Mouse (Mus musculus) embryonic facial prominence, embryonic 13.5 days (tissue): ENCODE data around the gene Cnot1. TPM values are rescaled to one million over a fixed set of nuclear protein-coding genes. Genes with fewer than 3 reads are reported as not detected.

Experiments
- ATAC-seq: fragments of 200-750 bp; cut with Nextera tagmentation; 2 replicates; pipeline ENCODE4 v1.8.0; 2017; ENCODE audit warnings: low read depth; ENCODE audit not compliant: insufficient number of reproducible peaks, insufficient read depth, low FRiP score, low TSS enrichment
- H3K27ac ChIP-seq: fragments of 300-500 bp; sonication (generic); 2 replicates; pipeline ENCODE4 v1.5.1; 2015; ENCODE audit warnings: moderate library complexity, mild to moderate bottlenecking, inconsistent platforms
- H3K27me3 ChIP-seq: fragments of 300-500 bp; sonication (generic); 2 replicates; pipeline ENCODE4 v1.6.1; 2015; ENCODE audit warnings: mild to moderate bottlenecking, inconsistent platforms
- H3K36me3 ChIP-seq: fragments of 300-500 bp; sonication (generic); 2 replicates; pipeline ENCODE4 v1.6.1; 2015; ENCODE audit warnings: mild to moderate bottlenecking, inconsistent platforms
- H3K4me1 ChIP-seq: fragments of 300-500 bp; sonication (generic); 2 replicates; pipeline ENCODE4 v1.6.1; 2015; ENCODE audit warnings: inconsistent platforms
- H3K4me2 ChIP-seq: fragments of 300-500 bp; sonication (generic); 2 replicates; pipeline ENCODE4 v1.6.1; 2015; ENCODE audit warnings: moderate library complexity, mild to moderate bottlenecking, inconsistent platforms
- H3K4me3 ChIP-seq: fragments of 300-500 bp; sonication (generic); 2 replicates; pipeline ENCODE4 v1.5.1; 2015; ENCODE audit warnings: mild to moderate bottlenecking, inconsistent platforms
- H3K9ac ChIP-seq: fragments of 300-500 bp; sonication (generic); 2 replicates; pipeline ENCODE4 v1.6.1; 2015; ENCODE audit warnings: mild to moderate bottlenecking, inconsistent platforms
- H3K9me3 ChIP-seq: fragments of 300-500 bp; sonication (generic); 2 replicates; pipeline ENCODE4 v1.6.1; 2016; ENCODE audit warnings: inconsistent platforms
- WGBS: fragments of 180-500 bp; shearing (Covaris S2); methylation state at CpG from one replicate; pipeline ENCODE4 v1.1.7; 2015; ENCODE audit warnings: mixed read lengths; 5-methylcytosine and 5-hydroxymethylcytosine counted together
- polyA plus RNA-seq: library from polyadenylated mRNA; unstranded; fragments of >200 nt; fragmentation: Nextera tagmentation; extraction: Ambion mirVana; gene quantifications from 2 replicates; pipeline ENCODE4 v1.2.1, GENCODE M21; 2015

Gene Cnot1
- polyA plus RNA-seq, 1 experiment from 2014 or later, result 62.7 TPM

- H3K4me2 ChIP-seq, result peak overlapping the region; percentile 99
- no peak overlapping the region for H3K27ac ChIP-seq
- H3K4me1 ChIP-seq, result peaks cover 16% of the 10 kb centered on the region
- H3K36me3 ChIP-seq, result no peaks in the 10 kb centered on the region
- H3K4me3 ChIP-seq, result peak overlapping the region; percentile 66
- ATAC-seq, result peak; percentile 92
- peaks cover 28% of the 10 kb centered on the region for H3K27me3 ChIP-seq
- no peaks in the 10 kb centered on the region for H3K9me3 ChIP-seq
- WGBS, result 2% methylated on average over 34 of the region's 34 CpGs
- H3K9ac ChIP-seq, result peak overlapping the region; percentile 79
Observed at GRCm38 (mm10) chr8:95702480-95703446, 104.5 kb downstream of the Cnot1 start.

- no peak overlapping the region for H3K4me3 ChIP-seq
- no peaks in the 10 kb centered on the region for H3K9me3 ChIP-seq
- no peak overlapping the region for H3K27ac ChIP-seq
- no peak overlapping the region for H3K9ac ChIP-seq
- WGBS, result 71% methylated on average over 4 of the region's 4 CpGs
- ATAC-seq, result no peak
- peaks cover 16% of the 10 kb centered on the region for H3K4me1 ChIP-seq
- H3K36me3 ChIP-seq, result no peaks in the 10 kb centered on the region
- H3K27me3 ChIP-seq, result peaks cover 34% of the 10 kb centered on the region
- H3K4me2 ChIP-seq, result peak overlapping the region; percentile 99
Observed at GRCm38 (mm10) chr8:95701809-95702208, 105.5 kb downstream of the Cnot1 start.

DNA sequence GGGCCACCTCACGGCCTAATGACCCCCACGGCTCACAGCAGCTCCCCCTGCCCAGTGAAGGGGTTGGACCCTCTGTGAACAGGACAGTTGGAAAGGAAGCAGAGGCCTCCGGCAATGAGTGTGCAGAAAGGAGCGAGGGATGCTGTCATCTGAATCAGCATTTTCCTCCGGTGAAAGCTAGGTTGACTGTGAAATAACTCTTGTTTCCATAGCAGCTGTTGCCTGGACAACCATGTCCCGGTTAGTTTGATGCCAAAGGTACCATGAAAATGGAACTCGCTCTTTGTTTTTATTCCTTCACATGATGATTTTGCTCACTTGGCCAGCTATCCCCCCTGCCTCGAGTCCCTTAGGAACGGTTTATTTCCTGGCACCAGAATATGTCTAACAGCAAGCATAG, 107.0 kb downstream of the Cnot1 start:
- H3K4me2 ChIP-seq, result no peak overlapping the region
- H3K9ac ChIP-seq, result no peak overlapping the region
- no peak for ATAC-seq
- peaks cover 47% of the 10 kb centered on the region for H3K27me3 ChIP-seq
- H3K4me1 ChIP-seq, result peaks cover 16% of the 10 kb centered on the region
- H3K27ac ChIP-seq, result no peak overlapping the region
- 58% methylated on average over 9 of the region's 9 CpGs for WGBS
- H3K9me3 ChIP-seq, result no peaks in the 10 kb centered on the region
- H3K4me3 ChIP-seq, result no peak overlapping the region
- no peaks in the 10 kb centered on the region for H3K36me3 ChIP-seq

DNA sequence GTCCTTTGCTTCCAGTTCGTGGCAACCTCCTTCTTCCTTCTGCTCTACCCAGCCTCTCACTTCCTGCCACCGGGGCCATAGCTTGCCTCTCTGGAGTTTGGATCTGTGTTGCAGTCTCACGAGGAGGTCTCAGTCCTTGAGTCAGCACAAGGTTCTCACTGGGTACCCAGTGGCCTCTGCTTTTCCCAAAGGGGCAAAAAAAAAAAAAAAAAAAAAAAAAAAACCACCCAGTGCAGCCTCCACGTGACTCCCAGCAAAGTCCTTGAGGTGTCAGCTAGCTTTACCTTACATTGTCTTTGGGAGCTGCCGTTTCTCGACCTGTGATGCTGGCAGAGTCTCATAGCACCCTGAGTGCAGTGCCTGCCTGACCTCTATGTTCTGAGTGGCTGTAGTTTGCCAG, 109.1 kb downstream of the Cnot1 start:
- Histone ChIP-seq H3K27ac (no peak overlapping the region), H3K9me3 (no peaks in the 10 kb centered on the region), H3K27me3 (peaks cover 66% of the 10 kb centered on the region), H3K4me2 (no peak overlapping the region), H3K36me3 (no peaks in the 10 kb centered on the region), H3K4me3 (no peak overlapping the region), H3K4me1 (peaks cover 4% of the 10 kb centered on the region), H3K9ac (no peak overlapping the region)
- no peak for ATAC-seq
- WGBS, result 38% methylated on average over 6 of the region's 6 CpGs

DNA sequence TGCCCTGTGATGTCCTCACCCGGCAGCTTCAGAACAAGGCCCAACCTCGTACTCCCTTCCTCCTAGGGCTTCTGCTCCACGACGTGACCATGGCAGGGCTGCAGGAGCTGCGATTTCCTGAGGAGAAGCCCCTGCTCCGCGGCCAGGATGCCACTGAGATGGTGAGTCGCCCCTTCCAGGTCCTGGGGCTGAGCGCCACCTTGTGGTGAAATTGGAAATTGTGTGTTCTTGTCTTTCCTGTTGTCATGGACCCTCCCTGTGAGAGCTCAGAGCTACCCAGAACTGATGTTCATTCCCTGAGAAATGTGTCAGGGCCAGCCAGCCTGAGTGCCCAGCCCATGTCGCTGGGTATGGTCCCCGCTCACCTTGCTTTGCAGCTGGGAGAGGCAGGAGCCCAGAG, 110.1 kb downstream of the Cnot1 start:
- WGBS, result 1% methylated on average over 11 of the region's 11 CpGs
- H3K27ac ChIP-seq, result no peak overlapping the region
- peak; percentile 17; the same call in 1 of the 2 replicates for ATAC-seq
- H3K4me3 ChIP-seq, result peak overlapping the region; percentile 20
- peak overlapping the region; percentile 61 for H3K9ac ChIP-seq
- H3K4me2 ChIP-seq, result peak overlapping the region; percentile 54
- H3K9me3 ChIP-seq, result no peaks in the 10 kb centered on the region
- no peaks in the 10 kb centered on the region for H3K36me3 ChIP-seq
- peaks cover under 1% of the 10 kb centered on the region; the same call in 1 of the 2 replicates for H3K4me1 ChIP-seq
- H3K27me3 ChIP-seq, result peaks cover 70% of the 10 kb centered on the region

GRCm38 (mm10) chr8:95696661-95697060, 110.6 kb downstream of the Cnot1 start:
- peak overlapping the region; percentile 20 for H3K4me3 ChIP-seq
- H3K9ac ChIP-seq, result peak overlapping the region; percentile 61
- 58% methylated on average over 7 of the region's 8 CpGs for WGBS
- H3K36me3 ChIP-seq, result no peaks in the 10 kb centered on the region
- H3K4me1 ChIP-seq, result no peaks in the 10 kb centered on the region
- H3K4me2 ChIP-seq, result peak overlapping the region; percentile 54
- no peak for ATAC-seq
- H3K27me3 ChIP-seq, result peaks cover 69% of the 10 kb centered on the region
- no peaks in the 10 kb centered on the region for H3K9me3 ChIP-seq
- H3K27ac ChIP-seq, result no peak overlapping the region

DNA sequence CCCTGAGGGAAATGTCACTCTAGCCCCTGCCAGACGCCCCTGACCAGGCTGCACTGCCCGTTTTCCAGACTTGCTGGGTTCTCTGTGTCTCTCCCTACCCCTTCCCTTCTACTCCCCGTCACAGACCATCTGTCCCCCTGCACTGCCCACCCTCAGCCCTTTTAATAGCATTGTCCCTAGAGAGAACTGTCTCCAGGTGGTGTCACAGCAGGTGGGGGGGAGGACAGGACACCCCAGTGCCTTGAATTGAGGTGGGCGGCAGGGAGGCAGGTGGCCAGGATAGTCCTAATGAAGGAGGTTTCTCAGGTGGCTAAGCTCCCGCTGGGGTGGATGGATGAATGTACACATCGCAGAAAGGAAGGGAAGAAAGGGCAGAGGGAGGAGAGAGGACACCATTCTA, 112.6 kb downstream of the Cnot1 start:
- H3K27ac ChIP-seq, result no peak overlapping the region
- no peak for ATAC-seq
- WGBS, result 11% methylated on average over 6 of the region's 6 CpGs
- H3K4me3 ChIP-seq, result no peak overlapping the region
- H3K36me3 ChIP-seq, result no peaks in the 10 kb centered on the region
- H3K4me1 ChIP-seq, result no peaks in the 10 kb centered on the region
- peaks cover 72% of the 10 kb centered on the region for H3K27me3 ChIP-seq
- no peak overlapping the region for H3K4me2 ChIP-seq
- 0 out of 2 replicates have a peak overlapping the region, but pooled peaks have one; percentile 21 for H3K9ac ChIP-seq
- no peaks in the 10 kb centered on the region for H3K9me3 ChIP-seq

GRCm38 (mm10) chr8:95690929-95691541, 116.2 kb downstream of the Cnot1 start:
- 75% methylated on average over 13 of the region's 13 CpGs for WGBS
- no peaks in the 10 kb centered on the region for H3K9me3 ChIP-seq
- no peak overlapping the region for H3K9ac ChIP-seq
- H3K4me2 ChIP-seq, result no peak overlapping the region
- no peak overlapping the region for H3K4me3 ChIP-seq
- no peak for ATAC-seq
- peaks cover 56% of the 10 kb centered on the region for H3K27me3 ChIP-seq
- H3K4me1 ChIP-seq, result no peaks in the 10 kb centered on the region
- no peak overlapping the region for H3K27ac ChIP-seq
- H3K36me3 ChIP-seq, result no peaks in the 10 kb centered on the region

GRCm38 (mm10) chr8:95688073-95688672, 119.1 kb downstream of the Cnot1 start:
- no peak overlapping the region for H3K4me3 ChIP-seq
- no peak for ATAC-seq
- H3K27me3 ChIP-seq, result peaks cover 29% of the 10 kb centered on the region
- H3K9ac ChIP-seq, result no peak overlapping the region
- H3K27ac ChIP-seq, result no peak overlapping the region
- no peaks in the 10 kb centered on the region for H3K4me1 ChIP-seq
- no peaks in the 10 kb centered on the region for H3K9me3 ChIP-seq
- no peaks in the 10 kb centered on the region for H3K36me3 ChIP-seq
- WGBS, result 74% methylated on average over 10 of the region's 10 CpGs
- no peak overlapping the region for H3K4me2 ChIP-seq

DNA sequence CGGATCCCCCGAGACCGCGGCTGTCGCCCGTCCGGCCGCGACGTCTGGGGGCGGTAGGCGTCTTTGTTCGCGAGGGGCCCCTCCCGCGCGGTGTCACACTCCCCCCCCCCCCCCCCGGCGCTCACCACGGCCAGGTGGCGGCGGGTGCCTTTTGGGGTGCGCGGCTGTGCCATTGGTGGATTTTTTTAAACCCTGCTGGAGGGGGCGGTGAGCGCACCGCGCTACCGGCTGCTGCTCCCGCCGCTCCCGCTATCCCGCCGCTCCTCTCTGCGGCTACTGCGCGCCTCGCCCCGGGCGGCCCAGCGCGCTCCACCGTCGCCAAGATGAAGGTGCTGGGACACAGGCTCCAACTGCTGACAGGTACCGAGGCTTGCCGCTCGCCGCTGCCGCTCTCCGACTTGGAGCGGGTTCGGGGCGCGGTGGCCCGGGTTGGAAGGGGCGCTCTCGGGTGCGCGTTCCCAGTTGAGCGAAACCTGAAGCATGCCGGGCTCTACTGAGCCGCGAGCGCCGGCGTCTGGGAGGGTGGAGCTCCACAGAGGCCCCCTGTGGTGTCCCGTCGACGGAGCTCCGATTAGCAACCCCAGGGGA, 129.1 kb downstream of the Cnot1 start:
- Histone ChIP-seq H3K4me3 (peak overlapping the region; percentile 58), H3K9me3 (no peaks in the 10 kb centered on the region), H3K27ac (no peak overlapping the region), H3K4me2 (peak overlapping the region; percentile 98), H3K4me1 (peaks cover 10% of the 10 kb centered on the region), H3K27me3 (peaks cover 89% of the 10 kb centered on the region), H3K9ac (peak overlapping the region; percentile 66), H3K36me3 (no peaks in the 10 kb centered on the region)
- under 1% methylated on average over 51 of the region's 70 CpGs for WGBS
- ATAC-seq, result no peak

DNA sequence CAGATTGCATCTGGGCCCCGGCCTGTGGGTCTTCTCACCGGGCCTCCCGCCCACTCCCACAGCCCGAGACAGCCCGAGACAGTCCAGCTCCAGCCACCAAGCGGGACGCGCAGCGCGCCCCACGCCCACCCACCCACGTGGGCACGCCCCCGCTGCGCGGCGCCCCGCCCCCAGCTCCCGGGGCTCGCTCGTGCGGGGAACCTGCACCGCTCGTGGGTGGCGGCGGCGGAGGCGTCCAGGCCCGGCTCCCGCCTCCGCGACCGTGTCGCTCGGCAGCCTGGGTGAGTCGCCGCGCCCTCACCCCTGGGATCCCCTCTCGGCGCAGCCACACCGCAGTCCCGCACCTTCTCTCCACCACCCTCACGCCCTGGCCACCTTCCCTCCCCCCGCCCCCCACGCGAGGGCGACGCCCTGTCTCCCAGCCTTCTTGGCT, 129.7 kb downstream of the Cnot1 start:
- no peaks in the 10 kb centered on the region for H3K9me3 ChIP-seq
- no peaks in the 10 kb centered on the region for H3K36me3 ChIP-seq
- peak overlapping the region; percentile 98 for H3K4me2 ChIP-seq
- H3K4me3 ChIP-seq, result peak overlapping the region; percentile 58
- no peak for ATAC-seq
- H3K9ac ChIP-seq, result peak overlapping the region; percentile 66
- WGBS, result under 1% methylated on average over 31 of the region's 48 CpGs
- H3K27me3 ChIP-seq, result peaks cover 95% of the 10 kb centered on the region
- no peak overlapping the region for H3K27ac ChIP-seq
- peaks cover 10% of the 10 kb centered on the region for H3K4me1 ChIP-seq
